ENCODE assay signal across 9 mouse cellular contexts in genomic region chr10:71192886-71193285, GRCm38 (mm10). TPM values are rescaled to one million over a fixed set of nuclear protein-coding genes. Genes with fewer than 3 reads are reported as not detected.
A peak's percentile ranks its signal among the peaks of the same experiment; 100 is the strongest.
DNase-seq lines count a peak whose midpoint lies in the region; ATAC-seq and TF ChIP-seq lines count a peak whose summit lies in the region.
"Had no signal": no experiment of that assay in that cellular context is flagged by ENCODE, and none has a peak within 500 bp of the region (broad histone marks: within the 10 kb centered on the region; RNA-seq: fewer than 3 reads in every experiment).

No protein-coding gene starts in this region.

- H3K4me2 ChIP-seq in kidney, embryonic 15.5 days = no peak overlapping the region
- no peak overlapping the region for H3K4me2 ChIP-seq in kidney, embryonic 14.5 days (replicated peaks; ENCODE audit: low read depth, low read length)
- peak overlapping the region; percentile 52 for H3K4me2 ChIP-seq in heart, postnatal 0 days (ENCODE audit: low read depth, low read length)

- peak; percentile 17 for DNase-seq in gastrocnemius, postnatal 14 days
- DNase-seq in heart, postnatal 0 days (ENCODE audit: low spot score) = peak; percentile 47
- DNase-seq in lung, postnatal 25 days (ENCODE audit: low spot score) = peak; percentile 43
- no peak for DNase-seq in T-cell, adult 2 months (ENCODE audit: low spot score)
- no peak for DNase-seq in thymus, postnatal 36 days
- DNase-seq in frontal cortex, adult 2 months (ENCODE audit: extremely low spot score in 1 of 2, low spot score in 1 of 2) = no peak
- DNase-seq: adrenal gland, postnatal 25 days had no signal

- no peak overlapping the region for H3K9ac ChIP-seq in kidney, embryonic 15.5 days
- H3K9ac ChIP-seq in kidney, embryonic 14.5 days (ENCODE audit: low read depth, low read length) = no peak overlapping the region
- H3K9ac ChIP-seq in heart, postnatal 0 days (replicated peaks; ENCODE audit: low read depth, low read length) = no peak overlapping the region

- no peak for TF ChIP-seq CTCF in heart, postnatal 0 days (IDR thresholded peaks at IDR 0.05; ENCODE audit: low read depth)

- WGBS in kidney, embryonic 15.5 days = 63% methylated on average over 11 of the region's 11 CpGs
- 55% methylated on average over 11 of the region's 11 CpGs for WGBS in kidney, embryonic 14.5 days
- 22% methylated on average over 11 of the region's 11 CpGs for WGBS in heart, postnatal 0 days

- H3K4me1 ChIP-seq in kidney, embryonic 15.5 days = peaks cover 29% of the 10 kb centered on the region
- H3K4me1 ChIP-seq in kidney, embryonic 14.5 days (ENCODE audit: control insufficient read depth, insufficient read depth, low read length) = peaks cover 8% of the 10 kb centered on the region; the same call in 1 of the 2 replicates
- peaks cover 7% of the 10 kb centered on the region; the same call in 1 of the 2 replicates for H3K4me1 ChIP-seq in heart, postnatal 0 days (ENCODE audit: control insufficient read depth, insufficient read depth)

- no peak for TF ChIP-seq EP300 in heart, postnatal 0 days (IDR thresholded peaks at IDR 0.05; ENCODE audit: low read depth)

- peak overlapping the region; percentile 60 for H3K27ac ChIP-seq in kidney, embryonic 15.5 days
- H3K27ac ChIP-seq in kidney, embryonic 14.5 days (ENCODE audit: low read depth, low read length) = no peak overlapping the region
- peak overlapping the region; percentile 72 for H3K27ac ChIP-seq in heart, postnatal 0 days (ENCODE audit: low read depth)

- ATAC-seq in kidney, embryonic 15.5 days (replicated peaks; ENCODE audit: low FRiP score) = no peak
- ATAC-seq in kidney, embryonic 14.5 days (ENCODE audit: low FRiP score, low TSS enrichment) = no peak
- 0 out of 2 replicates have a peak, but pooled peaks have one; percentile 17 for ATAC-seq in heart, postnatal 0 days (ENCODE audit: insufficient read depth, low read depth)

- no peaks in the 10 kb centered on the region for H3K27me3 ChIP-seq in kidney, embryonic 15.5 days
- no peaks in the 10 kb centered on the region for H3K27me3 ChIP-seq in kidney, embryonic 14.5 days (ENCODE audit: control insufficient read depth, insufficient read depth, low read length)
- H3K27me3 ChIP-seq in heart, postnatal 0 days (ENCODE audit: control insufficient read depth, insufficient read depth, low read length) = no peaks in the 10 kb centered on the region

- H3K9me3 ChIP-seq in kidney, embryonic 15.5 days (replicated peaks) = no peaks in the 10 kb centered on the region
- H3K9me3 ChIP-seq in kidney, embryonic 14.5 days (ENCODE audit: control insufficient read depth, low read length) = no peaks in the 10 kb centered on the region
- no peaks in the 10 kb centered on the region for H3K9me3 ChIP-seq in heart, postnatal 0 days (replicated peaks; ENCODE audit: control insufficient read depth, low read length)

- no peaks in the 10 kb centered on the region for H3K36me3 ChIP-seq in kidney, embryonic 15.5 days
- no peaks in the 10 kb centered on the region for H3K36me3 ChIP-seq in kidney, embryonic 14.5 days (ENCODE audit: control insufficient read depth, insufficient read depth, low read length)
- no peaks in the 10 kb centered on the region for H3K36me3 ChIP-seq in heart, postnatal 0 days (replicated peaks; ENCODE audit: control insufficient read depth, insufficient read depth, low read length)

- H3K4me3 ChIP-seq in kidney, embryonic 15.5 days (replicated peaks) = no peak overlapping the region
- H3K4me3 ChIP-seq in kidney, embryonic 14.5 days (ENCODE audit: low read length) = no peak overlapping the region
- peak overlapping the region; percentile 14; the same call in 1 of the 2 replicates for H3K4me3 ChIP-seq in heart, postnatal 0 days (ENCODE audit: low read depth, low read length)

- intact Hi-C loops in gastrocnemius, postnatal 14 days (cut with DNase I; ENCODE audit: low total_unique reads) = no loop called here

RNA-seq across cellular contexts. Expression of gene Bicc1, which starts 33.4 kb away (rescaled TPM):
- polyA plus RNA-seq in kidney, embryonic 15.5 days (2015; fragmentation: Nextera tagmentation; extraction: Ambion mirVana) = 39.4 and 40.3 TPM in 2 replicates
- 27.7 and 40.7 TPM in 2 replicates for polyA plus RNA-seq in kidney, embryonic 14.5 days (2014; fragmentation: Nextera tagmentation; extraction: Ambion mirVana)
- 10 to 100 TPM; 18.6 to 20.6 TPM for total RNA-seq in gastrocnemius, postnatal 14 days (2021)
- total RNA-seq in heart, postnatal 0 days (2014; rRNA removed; ENCODE audit: low replicate concordance) = 12.3 and 13.3 TPM in 2 replicates
- 11.3 and 12.3 TPM in 2 replicates for polyA plus RNA-seq in heart, postnatal 0 days (2015; fragmentation: Nextera tagmentation; extraction: Ambion mirVana)
- 3.5 and 4.7 TPM in 2 replicates for polyA plus RNA-seq in frontal cortex, adult 2 months (2012; rRNA removed)

RNA-seq across cellular contexts. Expression of gene Tfam, which starts 45.2 kb away (rescaled TPM):
- polyA plus RNA-seq in kidney, embryonic 15.5 days (2015; fragmentation: Nextera tagmentation; extraction: Ambion mirVana) = 82.9 and 87.4 TPM in 2 replicates
- polyA plus RNA-seq in kidney, embryonic 14.5 days (2014; fragmentation: Nextera tagmentation; extraction: Ambion mirVana) = 87.7 and 103 TPM in 2 replicates
- 10 to 100 TPM; 48.1 to 51.2 TPM for total RNA-seq in gastrocnemius, postnatal 14 days (2021)
- total RNA-seq in heart, postnatal 0 days (2014; rRNA removed; ENCODE audit: low replicate concordance) = 11.9 and 13.1 TPM in 2 replicates
- polyA plus RNA-seq in heart, postnatal 0 days (2015; fragmentation: Nextera tagmentation; extraction: Ambion mirVana) = 41.9 and 49.7 TPM in 2 replicates
- polyA plus RNA-seq in frontal cortex, adult 2 months (2012; rRNA removed) = 24.5 and 25.2 TPM in 2 replicates

Comparison
In these comparisons a context has a peak if more than half of its experiments do, and no peak if none do; other contexts are left out.
1. DNase-seq: peak in gastrocnemius, postnatal 14 days (single experiment), heart, postnatal 0 days (single experiment) and lung, postnatal 25 days (single experiment); none in T-cell, adult 2 months (single experiment), thymus, postnatal 36 days (0 of 2) and frontal cortex, adult 2 months (0 of 2).